Comparison of ENCODE assay signal across 20 mouse cellular contexts in the genomic region with DNA sequence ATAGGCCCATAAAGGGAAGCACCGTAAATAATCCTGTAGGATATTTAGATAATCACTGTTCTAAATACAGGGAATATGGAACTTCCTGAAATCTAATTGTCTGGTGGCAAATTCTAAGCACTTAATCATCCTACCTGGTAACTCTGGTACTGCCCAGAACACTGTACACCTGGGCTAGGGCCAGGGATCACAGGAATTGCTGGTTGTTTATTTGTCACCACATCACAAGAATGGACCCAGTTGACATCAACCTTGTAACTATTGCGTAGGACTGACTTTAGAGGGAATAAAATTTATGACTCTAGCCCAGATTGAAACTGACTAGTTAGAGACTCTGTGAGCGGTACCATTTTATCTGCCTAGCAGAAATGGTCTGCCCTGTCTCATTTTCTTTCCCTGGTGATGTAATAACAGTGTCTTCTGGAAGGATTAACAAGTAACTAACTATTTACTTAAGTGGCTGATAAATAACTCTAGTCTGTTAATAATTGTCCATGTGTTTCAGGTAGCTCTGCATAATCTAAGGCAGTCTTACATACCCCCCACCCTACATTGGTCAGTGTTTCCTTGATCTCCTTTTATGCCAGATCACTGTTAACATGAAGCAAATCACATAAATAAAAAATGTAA.
DNase-seq lines count a peak whose midpoint lies in the region; ATAC-seq and TF ChIP-seq lines count a peak whose summit lies in the region.
"Had no signal": no experiment of that assay in that cellular context is flagged by ENCODE, and none has a peak within 500 bp of the region (broad histone marks: within the 10 kb centered on the region; RNA-seq: fewer than 3 reads in every experiment).

No protein-coding gene starts in this region.

- H3K27ac ChIP-seq in intestine, postnatal 0 days (ENCODE audit: low read depth, low read length): no peak overlapping the region
- H3K27ac ChIP-seq in kidney, postnatal 0 days: no peak overlapping the region
- H3K27ac ChIP-seq in liver, embryonic 15.5 days (replicated peaks): no peak overlapping the region
- H3K27ac ChIP-seq: embryonic facial prominence, embryonic 13.5 days; gastrocnemius, adult 2 months; heart, adult 2 months; midbrain, embryonic 10.5 days had no signal

- CTCF ChIA-PET in Patski (lab: Charles Lee): no interaction called here

- no peak for TF ChIP-seq CTCF in Patski (IDR thresholded peaks at IDR 0.05)
- TF ChIP-seq CTCF in intestine, postnatal 0 days (IDR thresholded peaks at IDR 0.05; ENCODE audit: low read depth): no peak
- no peak for TF ChIP-seq CTCF in kidney, postnatal 0 days (IDR thresholded peaks at IDR 0.05; ENCODE audit: low read depth)

- H3K36me3 ChIP-seq in intestine, postnatal 0 days (ENCODE audit: control insufficient read depth, insufficient read depth): no peaks in the 10 kb centered on the region
- H3K36me3 ChIP-seq in kidney, postnatal 0 days (ENCODE audit: insufficient read depth, low read length): no peaks in the 10 kb centered on the region
- H3K36me3 ChIP-seq in liver, embryonic 15.5 days (replicated peaks): no peaks in the 10 kb centered on the region
- H3K36me3 ChIP-seq: embryonic facial prominence, embryonic 13.5 days; midbrain, embryonic 10.5 days had no signal

- 36% methylated on average over 3 of the region's 3 CpGs for WGBS in intestine, postnatal 0 days
- WGBS in kidney, postnatal 0 days: 57% methylated on average over 3 of the region's 3 CpGs
- 64% methylated on average over 3 of the region's 3 CpGs for WGBS in liver, embryonic 15.5 days (ENCODE audit: insufficient replicate concordance)

- H3K9ac ChIP-seq in intestine, postnatal 0 days (ENCODE audit: low read depth, low read length): no peak overlapping the region
- H3K9ac ChIP-seq in kidney, postnatal 0 days (ENCODE audit: low read depth, low read length): no peak overlapping the region
- H3K9ac ChIP-seq in liver, embryonic 15.5 days: no peak overlapping the region
- H3K9ac ChIP-seq: embryonic facial prominence, embryonic 13.5 days; lung, embryonic 14.5 days had no signal

- POLR2A ChIA-PET in Patski (lab: Charles Lee): no interaction called here

- H3K9me3 ChIP-seq in intestine, postnatal 0 days (ENCODE audit: control insufficient read depth): no peaks in the 10 kb centered on the region
- H3K9me3 ChIP-seq in kidney, postnatal 0 days (replicated peaks; ENCODE audit: low read length): no peaks in the 10 kb centered on the region
- no peaks in the 10 kb centered on the region for H3K9me3 ChIP-seq in liver, embryonic 15.5 days (replicated peaks)
- H3K9me3 ChIP-seq: embryonic facial prominence, embryonic 13.5 days; midbrain, embryonic 10.5 days had no signal

- H3K4me1 ChIP-seq in intestine, postnatal 0 days (replicated peaks; ENCODE audit: control insufficient read depth, insufficient read depth, low read length): peaks cover 8% of the 10 kb centered on the region
- H3K4me1 ChIP-seq in kidney, postnatal 0 days (replicated peaks; ENCODE audit: insufficient read depth, low read length): no peaks in the 10 kb centered on the region
- H3K4me1 ChIP-seq in liver, embryonic 15.5 days (replicated peaks): no peaks in the 10 kb centered on the region
- H3K4me1 ChIP-seq: embryonic facial prominence, embryonic 13.5 days; midbrain, embryonic 10.5 days had no signal

- no peak for DNase-seq in Patski (ENCODE audit: low read depth, low spot score)
- DNase-seq in kidney, postnatal 0 days (ENCODE audit: low spot score): peak; percentile 55
- DNase-seq in frontal cortex, postnatal 36 days (ENCODE audit: low spot score in 2 of 2): no peak
- no peak for DNase-seq in gastrocnemius, postnatal 25 days
- no peak for DNase-seq in layer of hippocampus, postnatal 10 days (ENCODE audit: low spot score in 2 of 2)
- no peak for DNase-seq in embryo, embryonic 10 days (ENCODE audit: low spot score)
- DNase-seq: adrenal gland, postnatal 14 days; B cell, adult 2 months; cerebellum, adult 18-20 months; gastrocnemius, adult 2 months; heart, adult 2 months; lung, embryonic 14.5 days; lung, postnatal 4 days; right cerebral cortex, postnatal 4 days; thymus, postnatal 25 days had no signal

- ATAC-seq in Patski: peak; percentile 54
- ATAC-seq in intestine, postnatal 0 days: peak; percentile 83
- peak; percentile 92 for ATAC-seq in kidney, postnatal 0 days (replicated peaks; ENCODE audit: low FRiP score, low read depth)
- ATAC-seq in liver, embryonic 15.5 days (ENCODE audit: insufficient read depth): peak; percentile 56; the same call in 1 of the 2 replicates
- ATAC-seq: forebrain, embryonic 16.5 days had no signal

- H3K27me3 ChIP-seq in Patski: no peaks in the 10 kb centered on the region
- H3K27me3 ChIP-seq in intestine, postnatal 0 days (replicated peaks; ENCODE audit: control insufficient read depth, insufficient read depth, low read length): no peaks in the 10 kb centered on the region
- no peaks in the 10 kb centered on the region for H3K27me3 ChIP-seq in kidney, postnatal 0 days (ENCODE audit: insufficient read depth, low read length)
- H3K27me3 ChIP-seq in liver, embryonic 15.5 days: no peaks in the 10 kb centered on the region
- H3K27me3 ChIP-seq: embryonic facial prominence, embryonic 13.5 days had no signal

- H3K4me2 ChIP-seq in intestine, postnatal 0 days (replicated peaks; ENCODE audit: low read depth): no peak overlapping the region
- no peak overlapping the region for H3K4me2 ChIP-seq in kidney, postnatal 0 days (ENCODE audit: low read length)
- H3K4me2 ChIP-seq in liver, embryonic 15.5 days: no peak overlapping the region
- H3K4me2 ChIP-seq: embryonic facial prominence, embryonic 13.5 days; lung, embryonic 14.5 days had no signal

- in situ Hi-C loops in Patski (cut with MboI; ENCODE audit: low pct_unique_long_range_greater_than_20kb): no loop called here

- H3K4me3 ChIP-seq in intestine, postnatal 0 days (ENCODE audit: low read depth, low read length): no peak overlapping the region
- H3K4me3 ChIP-seq in kidney, postnatal 0 days (replicated peaks; ENCODE audit: low read depth, low read length): no peak overlapping the region
- H3K4me3 ChIP-seq in liver, embryonic 15.5 days (replicated peaks): no peak overlapping the region
- H3K4me3 ChIP-seq: embryonic facial prominence, embryonic 13.5 days; gastrocnemius, adult 2 months; heart, adult 2 months; midbrain, embryonic 10.5 days had no signal
